Mouse (Mus musculus): Measurements from ENCODE around the gene Gpr162. TPM values are rescaled to one million over a fixed set of nuclear protein-coding genes. Genes with fewer than 3 reads are reported as not detected.
"Not testable (repeated sequence)": the region's sequence is repeated elsewhere in the genome, so short reads cannot be mapped to it uniquely, and the experiment has no call there.

The Gpr162 gene
- total RNA-seq, 1 experiment from 2014 or later: 0.32 TPM

- no peak for ATAC-seq (replicated peaks; ENCODE audit: low read depth, poor library complexity, severe bottlenecking)
Observed at GRCm38 (mm10) chr6:124814858-124815774, 48.7 kb downstream of the Gpr162 start.

GRCm38 (mm10) chr6:124814448-124814847, 49.3 kb downstream of the Gpr162 start:
- peak; percentile 4; the same call in 1 of the 2 replicates for ATAC-seq (replicated peaks; ENCODE audit: low read depth, poor library complexity, severe bottlenecking)

- ATAC-seq (replicated peaks; ENCODE audit: low read depth, poor library complexity, severe bottlenecking): peak; percentile 71
Observed at GRCm38 (mm10) chr6:124813933-124814332, 49.9 kb downstream of the Gpr162 start, which contains the start of gene Tpi1. Gene Tpi1, minus strand, starts transcription at chr6:124814296.

- ATAC-seq (replicated peaks; ENCODE audit: low read depth, poor library complexity, severe bottlenecking): peak; percentile 34
Observed at GRCm38 (mm10) chr6:124813496-124813895, 50.3 kb downstream of the Gpr162 start.

GRCm38 (mm10) chr6:124812848-124813247, 50.9 kb downstream of the Gpr162 start:
- ATAC-seq (replicated peaks; ENCODE audit: low read depth, poor library complexity, severe bottlenecking): no peak

- no peak for ATAC-seq (replicated peaks; ENCODE audit: low read depth, poor library complexity, severe bottlenecking)
Observed at GRCm38 (mm10) chr6:124811701-124812560, 51.9 kb downstream of the Gpr162 start.

- no peak for ATAC-seq (replicated peaks; ENCODE audit: low read depth, poor library complexity, severe bottlenecking)
Observed at GRCm38 (mm10) chr6:124811403-124811665, 52.4 kb downstream of the Gpr162 start.

- ATAC-seq (replicated peaks; ENCODE audit: low read depth, poor library complexity, severe bottlenecking): not testable (repeated sequence)
Observed at GRCm38 (mm10) chr6:124810566-124811402, 53.0 kb downstream of the Gpr162 start.

- ATAC-seq (replicated peaks; ENCODE audit: low read depth, poor library complexity, severe bottlenecking): no peak
Observed at GRCm38 (mm10) chr6:124809775-124810538, 53.8 kb downstream of the Gpr162 start.

GRCm38 (mm10) chr6:124809052-124809774, 54.6 kb downstream of the Gpr162 start:
- ATAC-seq (replicated peaks; ENCODE audit: low read depth, poor library complexity, severe bottlenecking): peak; percentile 31

Other genes starting within 250 kb of the Gpr162 start
- gene C1s2, start 227.9 kb downstream of the Gpr162 start, total RNA-seq (2017): 0.23 TPM in 1 of 2 replicates, not detected in the other
- gene Lpcat3, start 201.0 kb downstream of the Gpr162 start, total RNA-seq (2017): 31.5 and 34.1 TPM in 2 replicates
- 222 and 280 TPM in 2 replicates for gene Emg1, start 151.8 kb downstream of the Gpr162 start, total RNA-seq (2017)
- 402 and 404 TPM in 2 replicates for gene Phb2, start 151.6 kb downstream of the Gpr162 start, total RNA-seq (2017)
- gene Ptpn6, start 125.3 kb downstream of the Gpr162 start, total RNA-seq (2017): 235 and 315 TPM in 2 replicates
- 112 and 129 TPM in 2 replicates for gene Grcc10, start 122.6 kb downstream of the Gpr162 start, total RNA-seq (2017)
- not detected in 2 replicates for gene Gm45234, start 108.0 kb downstream of the Gpr162 start, total RNA-seq (2017)
- gene Atn1, start 107.5 kb downstream of the Gpr162 start, total RNA-seq (2017): 4.6 and 6.7 TPM in 2 replicates
- gene Eno2, start 94.3 kb downstream of the Gpr162 start, total RNA-seq (2017): 0.46 TPM in 1 of 2 replicates, not detected in the other
- not detected in 2 replicates for gene Lrrc23, start 84.3 kb downstream of the Gpr162 start, total RNA-seq (2017)
- 1.1 and 3.8 TPM in 2 replicates for gene Spsb2, start 55.3 kb downstream of the Gpr162 start, total RNA-seq (2017)
- gene Tpi1, start 49.7 kb downstream of the Gpr162 start, total RNA-seq (2017): 158 and 197 TPM in 2 replicates
- gene Usp5, start 34.5 kb downstream of the Gpr162 start, total RNA-seq (2017): 76.5 and 84.3 TPM in 2 replicates
- 73.5 and 92.1 TPM in 2 replicates for gene Cdca3, start 34.4 kb downstream of the Gpr162 start, total RNA-seq (2017)
- gene Gnb3, start 23.7 kb downstream of the Gpr162 start, total RNA-seq (2017): not detected in 2 replicates
- gene P3h3, start 6.2 kb downstream of the Gpr162 start, total RNA-seq (2017): 8.3 and 8.7 TPM in 2 replicates
- 0.73 TPM in 2 replicates for gene Cd4, start 24.2 kb upstream of the Gpr162 start, total RNA-seq (2017)
- gene Lag3, start 47.7 kb upstream of the Gpr162 start, total RNA-seq (2017): 0.82 and 1.6 TPM in 2 replicates
- 40.3 and 71.3 TPM in 2 replicates for gene Ptms, start 56.1 kb upstream of the Gpr162 start, total RNA-seq (2017)
- gene Mlf2, start 67.4 kb upstream of the Gpr162 start, total RNA-seq (2017): 54.9 and 61.1 TPM in 2 replicates
- 45.6 and 48.1 TPM in 2 replicates for gene Cops7a, start 101.6 kb upstream of the Gpr162 start, total RNA-seq (2017)
- not detected in 2 replicates for gene Pianp, start 132.7 kb upstream of the Gpr162 start, total RNA-seq (2017)
- 19.7 and 27.0 TPM in 2 replicates for gene Zfp384, start 145.2 kb upstream of the Gpr162 start, total RNA-seq (2017)
- gene Ing4, start 175.8 kb upstream of the Gpr162 start, total RNA-seq (2017): 52.8 and 69.9 TPM in 2 replicates
- 2.3 and 5.4 TPM in 2 replicates for gene Acrbp, start 185.7 kb upstream of the Gpr162 start, total RNA-seq (2017)
- gene Lpar5, start 203.9 kb upstream of the Gpr162 start, total RNA-seq (2017): 4.4 and 6.9 TPM in 2 replicates
- 444 and 506 TPM in 2 replicates for gene Chd4, start 232.0 kb upstream of the Gpr162 start, total RNA-seq (2017)